Mouse (Mus musculus) activated CD4-positive, CD25-positive, alpha-beta regulatory T cell, adult 4 months (primary cell): Measurements from ENCODE around the gene Gm20877. TPM values are rescaled to one million over a fixed set of nuclear protein-coding genes. Genes with fewer than 3 reads are reported as not detected.
"Not testable (repeated sequence)": the region's sequence is repeated elsewhere in the genome, so short reads cannot be mapped to it uniquely, and the experiment has no call there.

Source experiments
- ATAC-seq: one replicate; pipeline ENCODE4 v1.8.0; 2017
- polyA plus RNA-seq, 2 experiments: library from polyadenylated mRNA; unstranded; fragments of 100-300 nt; shearing (Covaris generic); gene quantifications; one replicate each; pipeline ENCODE4 v1.2.1; 2017

Gm20877 gene
- polyA plus RNA-seq: not detected

GRCm38 (mm10) chrY:17093573-17093972 is at the start of gene Gm20877:
Gene Gm20877, plus strand, starts transcription at chrY:17093873.
- not testable (repeated sequence) for ATAC-seq
